Mouse (Mus musculus) C2C12 (cell line): ENCODE results near the gene Gdi1.

ENCODE experiments used
- CEBPB ChIP-seq: IDR thresholded peaks from one replicate; pipeline ENCODE4 v1.6.1; 2011; ENCODE audit warnings: low read depth, mild to moderate bottlenecking, control low read depth, moderate library complexity
- CTCF ChIP-seq: IDR thresholded peaks from one replicate; pipeline ENCODE4 v1.5.1; 2011; ENCODE audit not compliant: control insufficient read depth, insufficient read depth, insufficient read length
- FOSL1 ChIP-seq: IDR thresholded peaks from one replicate; pipeline ENCODE4 v1.8.0; 2011; ENCODE audit warnings: mild to moderate bottlenecking, low read length; ENCODE audit not compliant: poor library complexity, insufficient read depth, severe bottlenecking
- MAX ChIP-seq: IDR thresholded peaks from one replicate; pipeline ENCODE4 v1.6.1; 2011; ENCODE audit warnings: mild to moderate bottlenecking, control low read depth
- MYOD1 ChIP-seq: IDR thresholded peaks from one replicate; pipeline ENCODE4 v1.6.1; 2011; ENCODE audit warnings: low read depth; ENCODE audit not compliant: control insufficient read depth, insufficient read length
- MYOG ChIP-seq: IDR thresholded peaks from one replicate; pipeline ENCODE4 v1.6.1; 2011; ENCODE audit not compliant: control insufficient read depth, insufficient read length; ENCODE audit errors: extremely low read depth
- USF1 ChIP-seq: IDR thresholded peaks from one replicate; pipeline ENCODE4 v1.6.1; 2011; ENCODE audit warnings: low read depth, mild to moderate bottlenecking, control low read depth, moderate library complexity

DNA sequence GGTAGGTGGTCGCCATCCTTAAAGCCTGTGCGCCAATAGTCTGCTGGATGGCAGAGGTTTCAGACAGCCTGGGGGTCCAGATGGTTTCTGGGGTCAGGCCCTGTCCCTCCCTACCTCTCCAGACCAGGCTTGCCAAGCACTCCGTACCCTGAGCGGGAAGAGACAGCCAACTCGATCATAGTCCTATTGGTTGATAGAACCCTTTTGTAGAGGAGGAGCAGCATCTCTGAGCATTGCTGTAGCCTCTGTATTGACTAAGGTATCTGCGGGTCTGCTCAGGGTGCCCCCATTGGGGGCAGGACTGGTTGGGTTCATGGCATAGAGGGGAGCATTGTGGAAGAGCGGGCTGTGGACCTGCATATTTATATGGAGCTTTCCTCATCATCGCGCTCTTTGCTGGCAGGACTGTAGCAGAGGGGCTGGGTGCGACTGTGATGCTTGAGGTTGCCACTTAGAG lies 24.4 kb downstream of the Gdi1 start:
- TF ChIP-seq CTCF (no peak), FOSL1 (no peak), MYOG (no peak), MAX (peak; percentile 4), USF1 (no peak), MYOD1 (no peak), CEBPB (no peak)
